Mouse (Mus musculus): Measurements from ENCODE around the gene Slco4c1. TPM values are rescaled to one million over a fixed set of nuclear protein-coding genes. Genes with fewer than 3 reads are reported as not detected.

Gene Slco4c1
- total and polyA plus RNA-seq, 3 experiments, result not detected

- Histone ChIP-seq H3K27ac (ENCODE audit: control insufficient read depth, low read depth, low read length) (no peak overlapping the region), H3K4me3 (ENCODE audit: control insufficient read depth in 1 of 2, insufficient read depth in 1 of 2, low read depth in 2 of 2, low read length in 2 of 2) (no peak overlapping the region), H3K79me2 (ENCODE audit: control insufficient read depth, insufficient read depth, low read length, poor library complexity) (no peaks in the 10 kb centered on the region), H3K9me3 (replicated peaks; ENCODE audit: insufficient read depth, low read length) (no peaks in the 10 kb centered on the region), H3K36me3 (ENCODE audit: control insufficient read depth in 1 of 2, insufficient read depth in 2 of 2, low read length in 2 of 2) (no peaks in the 10 kb centered on the region), H3K9ac (ENCODE audit: control insufficient read depth, low read depth, low read length, poor library complexity, severe bottlenecking) (no peak overlapping the region), H3K4me1 (ENCODE audit: control insufficient read depth in 1 of 2, insufficient read depth in 2 of 2, low read length in 2 of 2) (no peaks in the 10 kb centered on the region; a peak in 2 of 4 replicates), H3K27me3 (ENCODE audit: control insufficient read depth in 1 of 2, insufficient read depth in 2 of 2, low read length in 2 of 2) (no peaks in the 10 kb centered on the region)
- no peak for DNase-seq (ENCODE audit: low read depth, low spot score)
- TF ChIP-seq JUND (IDR thresholded peaks at IDR 0.05; ENCODE audit: low read depth, low read length) (no peak), GABPA (IDR thresholded peaks at IDR 0.05; ENCODE audit: low read depth, low read length) (no peak), SMC3 (IDR thresholded peaks at IDR 0.05; ENCODE audit: low read depth, low read length) (no peak), TCF12 (IDR thresholded peaks at IDR 0.05; ENCODE audit: low read depth, low read length) (no peak), HCFC1 (IDR thresholded peaks at IDR 0.05; ENCODE audit: low read depth, low read length) (no peak), USF2 (IDR thresholded peaks at IDR 0.05; ENCODE audit: borderline replicate concordance in 1 of 2, insufficient read depth in 1 of 2, low read depth in 1 of 2, low read length in 2 of 2) (no peak), MXI1 (IDR thresholded peaks at IDR 0.05; ENCODE audit: low read depth, low read length) (no peak), MYB (IDR thresholded peaks at IDR 0.05; ENCODE audit: low read depth, low read length) (no peak), POLR2A (IDR thresholded peaks at IDR 0.05; ENCODE audit: control insufficient read depth in 1 of 2, insufficient read depth in 1 of 2, low read depth in 1 of 2, low read length in 2 of 2, poor library complexity in 1 of 2) (no peak)
Observed at GRCm38 (mm10) chr1:96849101-96849500, 22.9 kb downstream of the Slco4c1 start.

GRCm38 (mm10) chr1:96848606-96849005 lies 23.4 kb downstream of the Slco4c1 start:
- no peak overlapping the region for H3K27ac ChIP-seq (ENCODE audit: control insufficient read depth, low read depth, low read length)
- no peak for TF ChIP-seq NRF1 (IDR thresholded peaks at IDR 0.05; ENCODE audit: insufficient read depth, low read depth, low read length, poor library complexity, severe bottlenecking)
- no peak for TF ChIP-seq MYB (IDR thresholded peaks at IDR 0.05; ENCODE audit: low read depth, low read length)
- TF ChIP-seq POLR2AphosphoS2 (IDR thresholded peaks at IDR 0.05; ENCODE audit: low read length), result no peak
- no peak for TF ChIP-seq MAFK (IDR thresholded peaks at IDR 0.05; ENCODE audit: borderline replicate concordance, low read depth, low read length)
- TF ChIP-seq RCOR1 (IDR thresholded peaks at IDR 0.05; ENCODE audit: low read depth, low read length), result no peak
- TF ChIP-seq CTCF (IDR thresholded peaks at IDR 0.05 in 2 of 3, conservative IDR thresholded peaks at IDR 0.05 in 1 of 3; ENCODE audit: control insufficient read depth in 1 of 3, insufficient read depth in 1 of 3, low read depth in 2 of 3, low read length in 3 of 3, poor library complexity in 1 of 3, severe bottlenecking in 1 of 3), result no peak
- no peak for TF ChIP-seq TCF12 (IDR thresholded peaks at IDR 0.05; ENCODE audit: low read depth, low read length)
- TF ChIP-seq POLR2A (IDR thresholded peaks at IDR 0.05; ENCODE audit: control insufficient read depth in 1 of 2, insufficient read depth in 1 of 2, low read depth in 1 of 2, low read length in 2 of 2, poor library complexity in 1 of 2), result no peak
- no peak for TF ChIP-seq JUND (IDR thresholded peaks at IDR 0.05; ENCODE audit: low read depth, low read length)
- no peak for TF ChIP-seq BHLHE40 (IDR thresholded peaks at IDR 0.05; ENCODE audit: borderline replicate concordance, low read depth, low read length)
- no peak for TF ChIP-seq ZMIZ1 (IDR thresholded peaks at IDR 0.05; ENCODE audit: low read depth, low read length)
- TF ChIP-seq ETS1 (IDR thresholded peaks at IDR 0.05; ENCODE audit: low read depth, low read length), result no peak
- TF ChIP-seq E2F4 (IDR thresholded peaks at IDR 0.05; ENCODE audit: borderline replicate concordance, low read depth, low read length), result no peak
- no peak for TF ChIP-seq MAX (IDR thresholded peaks at IDR 0.05; ENCODE audit: low read length)
- no peak for TF ChIP-seq USF1 (IDR thresholded peaks at IDR 0.05; ENCODE audit: low read depth, low read length)
- TF ChIP-seq MYC (IDR thresholded peaks at IDR 0.05; ENCODE audit: low read depth, low read length), result no peak
- TF ChIP-seq ZC3H11A (IDR thresholded peaks at IDR 0.05; ENCODE audit: low read depth, low read length), result no peak
- DNase-seq (ENCODE audit: low read depth, low spot score), result no peak
- no peaks in the 10 kb centered on the region for H3K9me3 ChIP-seq (replicated peaks; ENCODE audit: insufficient read depth, low read length)
- H3K9ac ChIP-seq (ENCODE audit: control insufficient read depth, low read depth, low read length, poor library complexity, severe bottlenecking), result no peak overlapping the region
- no peak overlapping the region for H3K4me3 ChIP-seq (ENCODE audit: control insufficient read depth in 1 of 2, insufficient read depth in 1 of 2, low read depth in 2 of 2, low read length in 2 of 2)
- H3K36me3 ChIP-seq (ENCODE audit: control insufficient read depth in 1 of 2, insufficient read depth in 2 of 2, low read length in 2 of 2), result no peaks in the 10 kb centered on the region
- H3K79me2 ChIP-seq (ENCODE audit: control insufficient read depth, insufficient read depth, low read length, poor library complexity), result no peaks in the 10 kb centered on the region
- no peaks in the 10 kb centered on the region; a peak in 2 of 4 replicates for H3K4me1 ChIP-seq (ENCODE audit: control insufficient read depth in 1 of 2, insufficient read depth in 2 of 2, low read length in 2 of 2)
- H3K27me3 ChIP-seq (ENCODE audit: control insufficient read depth in 1 of 2, insufficient read depth in 2 of 2, low read length in 2 of 2), result no peaks in the 10 kb centered on the region
